Mouse (Mus musculus) bone marrow macrophage, adult 2 months (primary cell): Measurements from ENCODE around the gene Anapc2. TPM values are rescaled to one million over a fixed set of nuclear protein-coding genes. Genes with fewer than 3 reads are reported as not detected.

ENCODE experiments used
- H3K27ac ChIP-seq: 2 replicates; pipeline ENCODE4 v1.5.1; 2012; ENCODE audit warnings: low read depth, low read length; ENCODE audit not compliant: insufficient read depth
- H3K4me1 ChIP-seq: 2 replicates; pipeline ENCODE4 v1.6.1; 2012; ENCODE audit warnings: low read length; ENCODE audit not compliant: control insufficient read depth, insufficient read depth
- H3K4me3 ChIP-seq: 2 replicates; pipeline ENCODE4 v1.5.1; 2012; ENCODE audit warnings: mild to moderate bottlenecking, low read length, moderate library complexity; ENCODE audit not compliant: insufficient read depth
- CTCF ChIP-seq: IDR thresholded peaks from 2 replicates; pipeline ENCODE4 v1.5.1; 2012; ENCODE audit warnings: low read depth, mild to moderate bottlenecking, low read length, moderate library complexity
- POLR2A ChIP-seq: IDR thresholded peaks from 2 replicates; pipeline ENCODE4 v1.6.1; 2012; ENCODE audit warnings: mild to moderate bottlenecking, low read depth, low read length, borderline replicate concordance
- polyA plus RNA-seq: library from polyadenylated mRNA; stranded (reverse); fragments of >200 nt; gene quantifications from 2 replicates; pipeline ENCODE4 v1.2.4, GENCODE M21; 2012; ENCODE audit not compliant: missing spikeins, insufficient read depth, insufficient read length

The Anapc2 gene
- polyA plus RNA-seq, 1 experiment = 89.6 TPM

DNA sequence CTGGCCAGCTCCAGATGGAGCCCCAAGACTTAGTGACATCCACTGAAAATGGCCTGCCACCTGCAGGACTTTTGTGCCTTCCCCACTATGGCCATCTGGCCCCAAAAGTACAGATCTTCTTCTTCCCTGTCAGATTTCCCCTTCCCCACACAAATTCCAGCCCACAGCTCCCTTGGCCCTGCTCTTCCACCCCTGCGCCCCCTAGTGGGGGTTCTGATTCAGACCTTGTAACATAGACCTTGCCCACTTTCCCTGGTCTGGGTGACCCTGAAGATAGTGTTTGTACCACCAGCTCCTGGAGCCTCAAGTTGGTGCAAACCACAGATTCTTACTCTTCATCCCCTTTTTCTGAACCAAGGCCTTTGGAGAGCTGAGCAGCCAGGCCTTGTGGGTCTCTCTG is 20.6 kb downstream of the Anapc2 start:
- TF ChIP-seq POLR2A = no peak
- TF ChIP-seq CTCF = peak; percentile 86
- Histone ChIP-seq H3K4me1 (no peaks in the 10 kb centered on the region), H3K27ac (no peak overlapping the region), H3K4me3 (no peak overlapping the region)

DNA sequence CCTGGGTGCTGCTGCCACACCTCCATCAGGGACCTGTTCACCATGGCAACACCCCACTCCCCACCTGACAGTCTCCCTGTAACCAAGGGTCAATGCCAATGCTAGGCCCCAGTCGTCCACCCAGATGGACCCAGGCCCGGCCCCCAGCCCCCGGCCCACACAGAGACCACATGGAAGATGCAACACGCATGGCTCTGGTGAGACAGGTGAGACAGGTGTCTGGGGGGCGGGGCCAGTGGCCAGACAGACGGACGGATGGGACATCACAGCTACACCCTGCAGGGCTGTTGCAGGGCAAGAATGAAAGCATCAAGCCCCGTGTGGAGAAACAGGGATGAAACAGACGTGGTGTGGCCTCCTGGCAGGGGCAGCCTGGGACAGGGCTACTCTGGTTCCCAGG is 21.4 kb downstream of the Anapc2 start:
- Histone ChIP-seq H3K27ac (no peak overlapping the region), H3K4me1 (no peaks in the 10 kb centered on the region), H3K4me3 (no peak overlapping the region)
- TF ChIP-seq CTCF (no peak), POLR2A (no peak)

DNA sequence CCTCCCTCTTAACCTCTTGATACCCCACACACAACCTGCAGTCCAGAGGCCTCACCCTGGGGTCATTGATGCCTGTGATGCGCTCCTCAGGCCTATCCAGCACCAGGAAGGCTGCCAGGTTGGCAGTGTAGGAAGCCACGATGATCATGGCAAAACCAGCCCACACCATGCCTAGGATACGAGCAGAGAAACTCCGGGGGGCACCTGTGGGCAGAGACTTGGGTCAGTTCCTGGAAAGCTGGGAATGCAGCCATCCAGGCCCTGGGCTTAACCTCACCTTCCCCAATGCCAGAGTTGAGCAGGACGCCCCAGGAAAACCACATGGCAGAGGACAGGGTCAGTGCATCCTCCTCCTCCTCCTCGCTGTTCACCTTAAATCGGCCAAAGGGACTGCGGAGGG is 24.8 kb downstream of the Anapc2 start:
- Histone ChIP-seq H3K4me1 (no peaks in the 10 kb centered on the region), H3K27ac (no peak overlapping the region), H3K4me3 (no peak overlapping the region)
- no peak for TF ChIP-seq CTCF
- no peak for TF ChIP-seq POLR2A

DNA sequence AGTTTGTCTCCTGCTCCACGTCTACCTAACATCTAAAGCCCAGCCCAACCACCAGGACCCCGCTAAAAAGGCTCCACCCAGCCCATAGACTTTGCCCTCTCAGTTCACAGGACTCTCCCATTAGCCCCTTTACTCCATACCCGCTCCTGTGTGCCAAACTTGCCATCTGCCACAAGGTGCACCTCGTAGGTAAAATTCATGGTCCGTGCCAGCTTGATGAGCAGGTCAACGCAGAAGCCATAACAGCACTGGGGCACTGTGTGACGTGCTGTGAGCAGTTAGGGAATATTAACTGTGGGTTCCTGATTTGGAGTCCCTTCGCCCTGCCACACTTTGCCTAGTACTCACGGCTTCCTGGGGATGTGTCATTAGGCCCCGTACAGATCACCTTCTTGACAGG is 25.8 kb downstream of the Anapc2 start:
- Histone ChIP-seq H3K27ac (no peak overlapping the region), H3K4me1 (no peaks in the 10 kb centered on the region), H3K4me3 (no peak overlapping the region)
- no peak for TF ChIP-seq CTCF
- no peak for TF ChIP-seq POLR2A

DNA sequence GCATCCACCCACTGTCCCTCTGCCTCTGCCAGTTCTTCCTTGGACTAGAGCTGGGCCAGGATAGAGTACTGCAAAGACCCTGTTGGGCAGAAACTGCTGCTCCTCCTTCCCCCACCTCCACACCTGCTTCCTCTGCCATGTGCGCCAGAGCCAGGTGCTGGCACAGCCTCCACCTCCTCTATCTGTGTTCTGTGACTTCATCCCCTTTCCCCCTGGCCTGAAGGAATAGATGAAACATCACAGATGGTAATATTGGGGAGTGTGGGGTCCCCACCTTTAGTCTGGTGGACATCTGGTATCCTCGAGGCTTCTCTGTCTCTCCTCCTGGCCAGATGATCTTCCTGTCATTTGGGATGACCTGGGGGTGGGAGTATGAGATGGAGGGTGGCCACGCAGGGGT is 31.2 kb downstream of the Anapc2 start:
- Histone ChIP-seq H3K4me3 (no peak overlapping the region), H3K4me1 (0 out of 2 replicates have a peak, but pooled peaks cover 2% of the 10 kb centered on the region), H3K27ac (no peak overlapping the region)
- TF ChIP-seq CTCF (no peak), POLR2A (no peak)

DNA sequence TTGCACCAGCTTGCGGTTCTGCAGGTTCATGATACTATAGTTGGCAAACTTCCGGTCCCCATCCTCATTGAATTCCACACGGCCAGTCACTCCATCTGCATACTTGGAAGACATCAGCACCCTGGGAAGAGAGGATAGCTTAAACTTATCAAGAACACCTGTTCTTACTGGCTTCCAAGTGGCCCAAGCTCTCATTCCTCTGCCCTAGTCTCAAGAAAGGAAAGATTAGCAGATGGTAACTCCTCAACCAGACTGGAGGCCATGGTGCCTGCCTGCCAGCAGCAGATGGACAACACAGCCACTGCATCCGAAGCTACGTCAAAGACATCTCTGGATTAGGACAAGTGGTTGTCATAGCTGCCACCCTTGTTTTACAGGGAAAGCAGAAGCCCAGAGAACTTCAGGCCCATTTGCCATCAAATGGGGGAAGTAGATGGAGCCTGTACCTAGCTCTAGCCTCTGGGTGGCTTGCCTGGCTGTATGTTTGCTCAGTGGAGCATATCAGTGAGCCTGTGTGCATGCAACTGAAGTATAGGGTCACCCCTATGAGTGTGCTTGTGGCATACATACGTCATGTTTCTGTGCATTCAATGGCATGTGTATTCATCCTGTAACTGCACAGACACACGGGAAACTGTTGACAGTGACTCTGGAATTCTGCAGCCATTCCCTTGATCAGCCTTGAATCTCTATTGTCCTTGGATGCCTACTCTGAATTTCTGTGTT is 31.8 kb downstream of the Anapc2 start:
- no peak overlapping the region for H3K27ac ChIP-seq
- 0 out of 2 replicates have a peak, but pooled peaks cover 2% of the 10 kb centered on the region for H3K4me1 ChIP-seq
- H3K4me3 ChIP-seq = peak overlapping the region; percentile 12
- TF ChIP-seq POLR2A = no peak
- no peak for TF ChIP-seq CTCF

DNA sequence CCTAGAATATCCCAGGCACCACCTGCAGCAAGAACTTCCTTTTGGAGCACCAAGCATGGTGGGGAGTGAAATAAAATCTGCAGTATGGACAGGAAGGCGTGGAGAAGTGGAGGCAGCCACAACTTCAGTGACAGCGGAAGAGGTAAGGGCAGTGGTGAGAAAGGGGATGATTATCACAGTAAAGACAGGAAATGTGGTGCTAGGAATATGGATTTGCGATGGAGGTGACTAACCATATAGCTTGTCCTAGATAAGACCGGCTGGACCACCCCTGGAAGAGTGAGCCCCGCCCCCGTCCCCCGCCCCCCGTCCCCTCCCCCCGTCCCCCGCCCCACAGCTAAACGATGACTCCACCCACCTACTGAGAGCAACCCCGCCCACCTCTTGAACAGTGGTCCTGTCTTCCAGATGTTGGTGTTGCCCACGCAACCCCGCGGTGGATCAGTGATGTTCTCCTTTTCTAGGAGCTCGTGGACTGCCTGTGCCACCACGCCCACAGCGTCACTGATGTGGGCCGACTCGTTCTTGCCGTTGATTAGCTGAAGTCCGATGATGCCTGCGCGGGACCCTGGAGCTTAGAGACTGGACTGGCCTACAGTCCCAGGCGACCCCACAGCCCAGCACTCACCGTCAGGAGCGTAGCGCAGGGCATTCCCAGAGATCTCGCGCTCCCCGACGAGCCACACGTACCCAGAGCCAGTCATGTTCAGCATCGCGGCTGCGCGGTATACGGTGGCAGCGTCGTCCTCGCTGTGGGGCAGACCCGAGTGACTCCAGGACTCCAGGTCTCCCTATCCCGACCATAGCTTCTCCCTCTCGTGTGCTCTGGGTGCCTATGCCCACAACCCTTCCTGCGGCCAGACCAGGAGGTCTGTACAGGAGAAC is 32.6 kb downstream of the Anapc2 start:
- peak overlapping the region; percentile 59 for H3K4me3 ChIP-seq
- TF ChIP-seq CTCF (no peak), POLR2A (no peak)

DNA sequence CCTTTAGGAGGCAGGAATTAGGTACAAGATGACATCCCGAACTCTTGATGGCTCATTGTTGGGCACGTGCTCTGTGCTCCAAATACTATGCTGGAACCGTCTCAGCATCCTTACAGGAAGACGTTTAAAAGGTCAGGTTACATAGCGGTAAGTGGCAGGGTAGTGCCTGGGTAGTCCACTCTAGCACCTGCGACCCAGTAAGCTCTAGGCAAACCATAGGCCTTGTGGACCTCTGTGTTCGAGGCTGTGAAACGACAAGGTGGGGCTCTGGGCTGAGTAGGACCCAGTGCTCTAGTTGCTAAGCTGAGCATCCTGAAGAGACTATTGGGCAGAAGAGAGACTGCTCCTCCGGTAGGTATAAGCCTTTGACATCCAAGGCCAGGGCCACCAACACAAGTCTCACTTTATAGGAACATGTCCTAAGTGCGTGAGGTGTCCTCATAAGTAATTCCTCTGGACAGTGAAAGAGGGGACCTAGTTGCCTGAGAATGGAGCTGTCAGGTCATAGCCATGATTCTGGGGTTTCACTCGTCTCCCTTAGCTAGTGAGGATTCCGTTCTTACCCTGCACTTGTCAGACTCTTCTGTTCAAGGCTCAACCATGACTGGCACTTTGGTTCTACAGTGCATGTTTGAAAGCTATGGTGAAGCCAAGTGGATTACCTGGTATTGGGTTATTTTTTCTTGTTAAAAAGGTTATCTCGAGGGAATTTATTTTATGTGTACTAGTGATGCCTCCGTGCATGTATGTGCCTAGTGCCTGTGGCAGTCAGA is 33.5 kb downstream of the Anapc2 start:
- no peak overlapping the region for H3K27ac ChIP-seq
- TF ChIP-seq CTCF (no peak), POLR2A (no peak)
- H3K4me1 ChIP-seq = 0 out of 2 replicates have a peak, but pooled peaks cover 2% of the 10 kb centered on the region
- H3K4me3 ChIP-seq = peak overlapping the region; percentile 59

More for the DNA sequence above, 32.6 kb downstream of the Anapc2 start:
- H3K27ac ChIP-seq = no peak overlapping the region
- 0 out of 2 replicates have a peak, but pooled peaks cover 2% of the 10 kb centered on the region for H3K4me1 ChIP-seq

DNA sequence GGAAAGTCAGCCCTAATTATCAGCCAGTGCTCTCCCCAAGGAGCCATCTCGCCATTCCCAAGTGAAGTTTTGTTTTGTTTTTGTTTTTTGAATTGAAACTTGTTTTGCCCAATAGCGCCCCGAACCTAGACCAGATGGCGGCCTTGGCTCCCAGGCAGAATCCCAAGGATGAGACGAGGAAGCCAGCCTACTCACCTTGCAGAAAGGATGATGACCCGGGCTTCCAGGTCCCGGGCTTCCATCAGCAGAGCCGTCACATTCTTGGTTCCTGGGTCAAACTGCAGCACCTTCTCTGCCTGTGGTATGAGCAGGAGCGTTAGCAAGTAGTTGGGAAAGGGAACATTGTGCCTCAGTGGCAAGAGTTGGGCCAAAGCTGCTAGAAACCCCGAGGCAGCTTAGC is 37.9 kb downstream of the Anapc2 start:
- TF ChIP-seq POLR2A (no peak), CTCF (no peak)
- H3K4me1 ChIP-seq = 0 out of 2 replicates have a peak, but pooled peaks cover 2% of the 10 kb centered on the region

DNA sequence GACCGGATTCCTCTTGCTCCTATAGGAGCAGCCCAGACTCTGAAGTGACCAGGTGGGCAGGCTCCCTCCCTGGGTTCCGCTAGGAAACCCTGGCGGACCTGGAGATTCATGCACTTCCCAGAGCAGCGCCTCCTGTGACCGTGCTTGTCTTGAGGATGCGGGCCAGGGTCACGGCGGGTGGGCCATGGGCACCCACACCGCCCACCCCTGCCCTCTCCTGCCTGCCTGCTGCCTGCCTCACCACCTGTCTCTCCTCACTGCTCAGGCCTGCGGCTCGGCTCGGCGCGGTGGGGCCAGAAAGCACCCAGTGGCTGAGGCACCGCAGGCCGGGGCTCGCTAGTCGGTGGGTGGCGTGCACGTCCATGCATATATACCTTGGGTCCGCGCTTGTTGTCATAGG is 38.7 kb downstream of the Anapc2 start:
- no peaks in the 10 kb centered on the region for H3K4me1 ChIP-seq
- TF ChIP-seq CTCF (no peak), POLR2A (no peak)
- H3K4me3 ChIP-seq = no peak overlapping the region
- no peak overlapping the region for H3K27ac ChIP-seq

More for the DNA sequence above, 37.9 kb downstream of the Anapc2 start:
- Histone ChIP-seq H3K27ac (no peak overlapping the region), H3K4me3 (no peak overlapping the region)
